Mouse (Mus musculus) E14TG2a.4 (cell line): ENCODE data around the gene Nptxr.

Experiments used
- H3K27me3 ChIP-seq: 2 replicates; pipeline ENCODE4 v1.6.1; 2014; ENCODE audit warnings: low read length, control low read depth; ENCODE audit not compliant: insufficient read depth
- H3K36me3 ChIP-seq: 2 replicates; pipeline ENCODE4 v1.6.1; 2014; ENCODE audit warnings: low read length, control low read depth; ENCODE audit not compliant: insufficient read depth
- H3K4me1 ChIP-seq: replicated peaks from 2 replicates; pipeline ENCODE4 v1.6.1; 2014; ENCODE audit warnings: low read depth, low read length, control low read depth
- H3K4me3 ChIP-seq: replicated peaks from 2 replicates; pipeline ENCODE4 v1.5.1; 2014; ENCODE audit warnings: mild to moderate bottlenecking, low read length
- H3K9me3 ChIP-seq: 2 replicates; pipeline ENCODE4 v1.6.1; 2014; ENCODE audit warnings: low read length, control low read depth
- CTCF ChIP-seq: conservative IDR thresholded peaks from 2 replicates; pipeline ENCODE4 v1.5.1; 2014; ENCODE audit warnings: low read length
- NANOG ChIP-seq: IDR thresholded peaks from 2 replicates; pipeline ENCODE4 v1.6.1; 2014; ENCODE audit warnings: borderline replicate concordance, low read length, mixed read lengths
- POU5F1 ChIP-seq: IDR thresholded peaks from 2 replicates; pipeline ENCODE4 v1.6.1; 2014; ENCODE audit warnings: low read length, borderline replicate concordance

The Nptxr gene

DNA sequence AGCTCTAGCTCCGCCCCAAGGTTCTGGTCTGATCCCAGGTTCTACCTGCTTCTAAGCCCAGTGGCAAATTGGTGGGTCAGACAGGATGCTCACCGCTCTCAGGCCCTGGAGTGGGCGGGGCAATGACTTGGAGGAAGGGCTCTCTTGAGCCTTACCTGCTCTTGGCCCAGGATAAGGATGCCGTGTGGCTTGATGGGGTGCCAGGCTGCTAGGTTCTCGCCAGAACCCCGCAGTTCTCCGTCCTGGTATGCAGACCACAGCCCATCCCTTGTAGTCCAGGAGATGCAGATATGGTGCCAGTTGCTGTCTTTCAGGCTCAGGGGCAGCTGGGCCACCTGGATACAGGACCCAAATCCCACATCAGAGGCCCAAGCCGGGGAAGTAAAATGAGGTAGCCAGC lies 14.5 kb downstream of the Nptxr start:
- H3K4me1 ChIP-seq = peaks cover 48% of the 10 kb centered on the region
- H3K27me3 ChIP-seq = peaks cover 49% of the 10 kb centered on the region
- TF ChIP-seq NANOG = no peak
- no peak for TF ChIP-seq POU5F1
- TF ChIP-seq CTCF = no peak
- H3K36me3 ChIP-seq = no peaks in the 10 kb centered on the region
- 0 out of 2 replicates have a peak overlapping the region, but pooled peaks have one; percentile 39 for H3K4me3 ChIP-seq
- H3K9me3 ChIP-seq = no peaks in the 10 kb centered on the region

GRCm38 (mm10) chr15:79787815-79788214 lies 16.8 kb downstream of the Nptxr start:
- H3K4me3 ChIP-seq = no peak overlapping the region
- TF ChIP-seq POU5F1 (no peak), CTCF (no peak), NANOG (no peak)
- no peaks in the 10 kb centered on the region for H3K36me3 ChIP-seq
- peaks cover 56% of the 10 kb centered on the region for H3K27me3 ChIP-seq
- H3K9me3 ChIP-seq = no peaks in the 10 kb centered on the region
- H3K4me1 ChIP-seq = peaks cover 33% of the 10 kb centered on the region

GRCm38 (mm10) chr15:79785056-79785455 lies 19.5 kb downstream of the Nptxr start:
- Histone ChIP-seq H3K27me3 (peaks cover 56% of the 10 kb centered on the region), H3K4me3 (no peak overlapping the region), H3K4me1 (peaks cover 19% of the 10 kb centered on the region), H3K36me3 (no peaks in the 10 kb centered on the region), H3K9me3 (no peaks in the 10 kb centered on the region)
- no peak for TF ChIP-seq POU5F1
- TF ChIP-seq CTCF = no peak
- no peak for TF ChIP-seq NANOG

DNA sequence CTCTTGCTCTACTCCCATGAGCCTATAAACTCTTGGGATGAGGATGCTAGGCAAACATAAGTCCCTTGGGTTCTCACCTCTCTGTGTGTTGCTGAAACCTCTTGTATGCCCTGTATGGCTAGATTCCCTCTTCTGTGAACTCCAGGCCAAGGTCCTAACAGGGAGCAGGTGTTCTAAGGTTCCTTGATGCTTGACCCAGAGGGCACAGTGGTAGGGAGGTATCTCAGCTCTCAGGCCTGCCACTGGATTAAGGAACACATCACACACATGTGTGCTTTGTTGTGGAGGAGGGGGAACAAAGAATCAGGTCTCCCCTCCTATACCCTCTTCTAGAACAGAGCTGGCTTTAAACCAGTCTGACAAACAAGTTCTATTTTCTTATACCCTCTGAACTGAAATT lies 26.8 kb downstream of the Nptxr start, which contains the start of gene Dnal4:
Dnal4 (minus strand) TSS at position 101 of the 400 bp plus-strand sequence.
- Histone ChIP-seq H3K4me3 (no peak within 1 kb of the TSS), H3K9me3 (no peaks in the 10 kb centered on the region), H3K36me3 (no peaks in the 10 kb centered on the region), H3K27me3 (peaks cover 11% of the 10 kb centered on the region), H3K4me1 (peaks cover 30% of the 10 kb centered on the region)
- TF ChIP-seq CTCF = no peak
- no peak for TF ChIP-seq POU5F1
- no peak for TF ChIP-seq NANOG

GRCm38 (mm10) chr15:79775662-79776061 lies 28.9 kb downstream of the Nptxr start:
- Histone ChIP-seq H3K36me3 (no peaks in the 10 kb centered on the region), H3K4me1 (peaks cover 42% of the 10 kb centered on the region), H3K9me3 (no peaks in the 10 kb centered on the region), H3K27me3 (no peaks in the 10 kb centered on the region), H3K4me3 (no peak overlapping the region)
- TF ChIP-seq POU5F1 = no peak
- TF ChIP-seq CTCF = no peak
- no peak for TF ChIP-seq NANOG

- no peaks in the 10 kb centered on the region for H3K36me3 ChIP-seq
These were observed 30.2 kb downstream of the Nptxr start for GRCm38 (mm10) chr15:79774117-79775027.

GRCm38 (mm10) chr15:79770629-79771240 lies 33.8 kb downstream of the Nptxr start:
- H3K27me3 ChIP-seq = no peaks in the 10 kb centered on the region
- no peaks in the 10 kb centered on the region for H3K9me3 ChIP-seq
- H3K4me1 ChIP-seq = peaks cover 65% of the 10 kb centered on the region
- TF ChIP-seq POU5F1 = no peak
- no peak for TF ChIP-seq CTCF
- TF ChIP-seq NANOG = no peak
- H3K4me3 ChIP-seq = peak overlapping the region; percentile 30; the same call in 1 of the 2 replicates
- no peaks in the 10 kb centered on the region for H3K36me3 ChIP-seq

More at GRCm38 (mm10) chr15:79774117-79775027, 30.2 kb downstream of the Nptxr start:
- Histone ChIP-seq H3K27me3 (no peaks in the 10 kb centered on the region), H3K4me1 (peaks cover 52% of the 10 kb centered on the region), H3K9me3 (no peaks in the 10 kb centered on the region), H3K4me3 (peak overlapping the region; percentile 91)
- no peak for TF ChIP-seq CTCF
- TF ChIP-seq POU5F1 = no peak
- no peak for TF ChIP-seq NANOG

- peaks cover 51% of the 10 kb centered on the region for H3K4me1 ChIP-seq
- H3K36me3 ChIP-seq = peaks cover 23% of the 10 kb centered on the region
- no peaks in the 10 kb centered on the region for H3K27me3 ChIP-seq
- H3K9me3 ChIP-seq = no peaks in the 10 kb centered on the region
- H3K4me3 ChIP-seq = no peak overlapping the region
- no peak for TF ChIP-seq CTCF
- no peak for TF ChIP-seq POU5F1
- no peak for TF ChIP-seq NANOG
These were observed 36.3 kb downstream of the Nptxr start for GRCm38 (mm10) chr15:79768302-79768701.
